Mouse (Mus musculus) C2C12 (cell line): ENCODE data around the gene Sult1a1. TPM values are rescaled to one million over a fixed set of nuclear protein-coding genes. Genes with fewer than 3 reads are reported as not detected.

Experiments
- H3K27me3 ChIP-seq: one replicate; pipeline ENCODE4 v1.6.1; 2011; ENCODE audit not compliant: control insufficient read depth, insufficient read depth, insufficient read length
- H3K36me3 ChIP-seq: one replicate; pipeline ENCODE4 v1.6.1; 2011; ENCODE audit not compliant: control insufficient read depth, insufficient read depth
- H3K4me3 ChIP-seq: one replicate; pipeline ENCODE4 v1.5.1; 2011; ENCODE audit warnings: mild to moderate bottlenecking, control low read depth; ENCODE audit not compliant: poor library complexity, insufficient read depth, severe bottlenecking
- H3K79me2 ChIP-seq: one replicate; pipeline ENCODE4 v1.6.1; 2011; ENCODE audit not compliant: control insufficient read depth, insufficient read depth
- H3K79me3 ChIP-seq: one replicate; pipeline ENCODE4 v1.6.1; 2011; ENCODE audit warnings: low read depth, control low read depth
- H3ac ChIP-seq: one replicate; pipeline ENCODE3; 2011; ENCODE audit warnings: low read depth; ENCODE audit not compliant: control insufficient read depth, insufficient read length
- CEBPB ChIP-seq: IDR thresholded peaks from one replicate; pipeline ENCODE4 v1.6.1; 2011; ENCODE audit warnings: low read depth, mild to moderate bottlenecking, control low read depth, moderate library complexity
- CTCF ChIP-seq: IDR thresholded peaks from one replicate; pipeline ENCODE4 v1.5.1; 2011; ENCODE audit not compliant: control insufficient read depth, insufficient read depth, insufficient read length
- FOSL1 ChIP-seq: IDR thresholded peaks from one replicate; pipeline ENCODE4 v1.8.0; 2011; ENCODE audit warnings: mild to moderate bottlenecking, low read length; ENCODE audit not compliant: poor library complexity, insufficient read depth, severe bottlenecking
- MAX ChIP-seq: IDR thresholded peaks from one replicate; pipeline ENCODE4 v1.6.1; 2011; ENCODE audit warnings: mild to moderate bottlenecking, control low read depth
- MYOD1 ChIP-seq: IDR thresholded peaks from one replicate; pipeline ENCODE4 v1.6.1; 2011; ENCODE audit warnings: low read depth; ENCODE audit not compliant: control insufficient read depth, insufficient read length
- MYOG ChIP-seq: IDR thresholded peaks from one replicate; pipeline ENCODE4 v1.6.1; 2011; ENCODE audit not compliant: control insufficient read depth, insufficient read length; ENCODE audit errors: extremely low read depth
- USF1 ChIP-seq: IDR thresholded peaks from one replicate; pipeline ENCODE4 v1.6.1; 2011; ENCODE audit warnings: low read depth, mild to moderate bottlenecking, control low read depth, moderate library complexity
- polyA plus RNA-seq: library from polyadenylated mRNA; unstranded; fragments of >200 nt; fragmentation: generic; extraction: Trizol; gene quantifications from one replicate; pipeline ENCODE4 v1.2.1, GENCODE M21; 2012; ENCODE audit warnings: missing spikeins

Sult1a1 gene
- polyA plus RNA-seq, 1 experiment: 0.07 TPM

DNA sequence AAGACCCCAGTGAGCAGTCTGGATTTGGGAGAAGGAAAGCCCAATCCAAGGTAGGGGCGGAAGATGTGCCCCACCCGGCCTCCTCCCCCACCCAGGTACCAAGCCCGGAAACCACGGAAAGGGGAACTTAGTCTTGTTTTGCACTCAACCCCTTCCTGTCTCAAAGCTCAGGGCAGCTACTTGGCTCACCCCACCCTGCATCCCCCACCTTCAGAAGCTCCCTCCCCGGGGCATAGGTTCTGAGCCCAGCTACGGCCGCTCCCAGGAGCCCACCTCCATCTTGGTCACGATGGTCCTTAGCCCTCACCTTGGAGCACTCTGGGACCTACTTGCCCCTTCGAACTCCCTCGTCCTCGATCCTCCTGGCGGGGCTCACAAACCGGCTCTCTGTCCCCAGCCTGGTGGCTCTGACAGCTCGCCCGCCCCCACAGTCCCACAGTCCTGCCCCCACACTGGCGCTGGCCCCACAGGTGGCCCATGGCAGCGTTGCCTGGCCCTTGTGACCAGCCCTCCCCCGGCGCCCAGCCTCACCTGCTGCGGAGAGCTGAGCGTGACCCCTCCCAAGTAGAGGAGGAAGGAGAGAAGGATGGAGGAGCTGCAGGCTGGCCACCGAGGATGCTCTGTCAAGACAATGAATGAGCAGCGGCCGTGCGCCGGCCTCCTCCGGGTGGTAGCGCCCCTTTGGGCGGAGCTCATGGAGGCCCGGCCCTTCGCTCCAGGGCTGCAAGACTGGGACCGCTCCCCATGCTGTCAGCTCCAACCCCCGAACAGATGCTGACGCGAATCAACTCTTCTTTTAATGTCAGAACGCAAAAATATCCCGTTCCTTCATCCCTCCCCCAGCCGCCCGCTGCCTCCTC is 28.1 kb upstream of the Sult1a1 start:
- peaks cover under 1% of the 10 kb centered on the region for H3K36me3 ChIP-seq
- H3K79me2 ChIP-seq: no peaks in the 10 kb centered on the region
- peak overlapping the region; percentile 39 for H3ac ChIP-seq
- TF ChIP-seq MYOD1 (no peak), MYOG (no peak), USF1 (no peak), FOSL1 (no peak), CTCF (no peak), MAX (no peak), CEBPB (no peak)
- H3K27me3 ChIP-seq: peaks cover 34% of the 10 kb centered on the region
- H3K4me3 ChIP-seq: no peak overlapping the region
- no peaks in the 10 kb centered on the region for H3K79me3 ChIP-seq

- TF ChIP-seq FOSL1 (no peak), USF1 (no peak), CTCF (no peak), CEBPB (no peak), MYOG (no peak), MAX (no peak), MYOD1 (no peak)
- H3K36me3 ChIP-seq: peaks cover 4% of the 10 kb centered on the region
- H3K4me3 ChIP-seq: no peak overlapping the region
- H3ac ChIP-seq: no peak overlapping the region
- H3K79me2 ChIP-seq: no peaks in the 10 kb centered on the region
- peaks cover 34% of the 10 kb centered on the region for H3K27me3 ChIP-seq
- H3K79me3 ChIP-seq: no peaks in the 10 kb centered on the region
These were observed 27.5 kb upstream of the Sult1a1 start for GRCm38 (mm10) chr7:126703757-126704077.

- Histone ChIP-seq H3K27me3 (peaks cover 31% of the 10 kb centered on the region), H3K79me3 (no peaks in the 10 kb centered on the region), H3K4me3 (no peak overlapping the region), H3ac (no peak overlapping the region), H3K79me2 (peaks cover under 1% of the 10 kb centered on the region), H3K36me3 (peaks cover 4% of the 10 kb centered on the region)
- TF ChIP-seq CEBPB (no peak), MAX (no peak), FOSL1 (no peak), MYOG (no peak), CTCF (no peak), USF1 (no peak), MYOD1 (no peak)
These were observed 26.9 kb upstream of the Sult1a1 start for GRCm38 (mm10) chr7:126702861-126703756.

DNA sequence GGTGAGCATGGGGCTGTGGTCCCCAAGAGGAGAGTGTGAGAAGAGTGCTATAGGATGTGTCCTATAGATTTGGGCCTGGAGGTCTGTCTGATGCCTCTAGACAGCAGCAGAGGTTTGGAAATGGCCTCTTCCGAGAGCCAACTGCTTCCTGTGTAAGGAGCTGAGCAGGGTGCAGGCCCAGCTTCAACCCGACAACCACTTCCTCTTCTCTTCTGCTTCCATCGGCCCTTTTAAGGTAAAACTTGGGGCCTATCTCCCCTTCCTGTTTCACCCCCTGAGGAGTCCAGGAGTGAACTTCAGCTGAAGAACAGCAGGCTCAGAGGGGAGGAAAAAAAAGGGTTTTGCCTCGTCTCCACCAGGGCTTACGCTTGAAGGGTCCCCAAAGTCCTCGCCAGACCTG is 26.1 kb upstream of the Sult1a1 start:
- Histone ChIP-seq H3K79me2 (peaks cover 8% of the 10 kb centered on the region), H3K27me3 (peaks cover 23% of the 10 kb centered on the region), H3ac (no peak overlapping the region), H3K4me3 (no peak overlapping the region), H3K36me3 (peaks cover 4% of the 10 kb centered on the region), H3K79me3 (no peaks in the 10 kb centered on the region)
- TF ChIP-seq FOSL1 (no peak), MYOD1 (no peak), CTCF (no peak), MAX (no peak), USF1 (no peak), CEBPB (no peak), MYOG (no peak)

DNA sequence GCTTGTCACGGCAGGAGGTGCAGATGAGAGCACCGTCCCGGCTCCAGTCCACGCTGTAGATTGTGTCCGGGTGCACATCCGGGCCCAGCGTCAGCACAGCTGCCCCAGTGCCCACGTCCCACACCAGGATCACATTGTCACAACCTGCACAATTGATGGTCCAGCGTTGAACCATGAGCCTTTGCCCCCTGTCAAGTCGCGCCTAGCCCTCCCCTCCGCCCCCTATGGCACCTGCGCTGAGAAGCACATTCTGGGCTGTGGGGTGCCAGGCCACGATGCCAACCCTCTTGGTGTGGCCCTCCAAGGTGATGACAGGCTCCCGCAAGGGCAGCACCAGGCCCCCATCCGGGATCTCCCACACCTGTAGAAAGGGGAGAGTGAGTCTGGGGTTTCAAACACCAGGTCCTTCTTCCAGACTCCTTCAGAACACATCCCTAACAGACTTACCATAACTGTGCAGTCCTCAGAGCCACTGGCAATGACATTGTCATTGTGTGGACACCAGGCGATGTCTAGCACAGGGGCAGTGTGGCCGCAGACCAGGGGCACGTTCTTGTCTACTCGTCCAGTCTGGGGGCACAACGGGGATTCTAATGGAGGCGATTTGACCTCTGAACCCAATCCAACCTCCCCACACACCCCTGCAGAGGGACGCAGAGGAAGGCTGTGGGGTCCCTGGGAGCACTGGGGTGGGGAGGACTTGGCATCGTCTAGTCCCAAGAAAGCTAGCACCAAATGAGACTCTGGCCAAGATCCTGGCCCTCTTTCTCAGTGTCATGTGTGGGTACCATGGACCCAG is 25.5 kb upstream of the Sult1a1 start:
- H3K79me3 ChIP-seq: peaks cover 5% of the 10 kb centered on the region
- TF ChIP-seq MAX (no peak), FOSL1 (no peak), MYOD1 (no peak), USF1 (no peak), CTCF (no peak), CEBPB (no peak), MYOG (no peak)
- H3K36me3 ChIP-seq: peaks cover 6% of the 10 kb centered on the region
- no peak overlapping the region for H3K4me3 ChIP-seq
- H3ac ChIP-seq: no peak overlapping the region
- peaks cover 21% of the 10 kb centered on the region for H3K27me3 ChIP-seq
- H3K79me2 ChIP-seq: peaks cover 14% of the 10 kb centered on the region
